ENCODE assay signal across 8 mouse cellular contexts in the genomic region with DNA sequence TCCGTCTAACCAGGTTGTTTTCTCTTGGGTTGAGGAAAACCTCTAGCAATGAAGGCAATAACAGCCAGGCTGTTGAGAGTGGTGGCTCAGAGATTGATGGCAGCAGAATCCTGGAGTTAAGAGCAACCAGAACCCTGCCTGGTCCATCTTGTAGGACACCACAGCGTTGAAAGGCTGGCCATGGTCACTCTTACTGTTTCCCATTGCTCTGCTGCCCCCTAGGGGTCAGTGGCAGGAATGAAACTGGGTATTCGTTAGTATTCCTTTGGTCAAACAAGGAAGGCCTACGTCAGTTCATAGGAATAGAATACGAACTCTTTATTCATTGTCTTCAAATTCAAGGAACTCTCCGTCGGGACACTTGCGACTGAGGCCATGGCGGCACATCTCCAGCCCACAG. TPM values are rescaled to one million over a fixed set of nuclear protein-coding genes. Genes with fewer than 3 reads are reported as not detected.
DNase-seq lines count a peak whose midpoint lies in the region; ATAC-seq lines count a peak whose summit lies in the region.

No protein-coding gene starts in this region.

- no peak for ATAC-seq in midbrain, embryonic 16.5 days
- peak; percentile 51; the same call in 1 of the 2 replicates for ATAC-seq in forebrain, embryonic 13.5 days
- ATAC-seq in intestine, embryonic 16.5 days = peak; percentile 40; the same call in 1 of the 2 replicates
- ATAC-seq in limb, embryonic 13.5 days (ENCODE audit: low FRiP score, low read depth) = peak; percentile 64; the same call in 1 of the 2 replicates
- no peak for ATAC-seq in neural tube, embryonic 11.5 days (ENCODE audit: insufficient read depth, low FRiP score, low TSS enrichment)

- H3K27me3 ChIP-seq in midbrain, embryonic 10.5 days (ENCODE audit: low read depth, poor library complexity, severe bottlenecking) = peaks cover 74% of the 10 kb centered on the region
- H3K27me3 ChIP-seq in midbrain, embryonic 16.5 days (ENCODE audit: control insufficient read depth, insufficient read depth, low read depth, low read length) = peaks cover 36% of the 10 kb centered on the region
- peaks cover 34% of the 10 kb centered on the region for H3K27me3 ChIP-seq in forebrain, embryonic 13.5 days
- peaks cover 18% of the 10 kb centered on the region for H3K27me3 ChIP-seq in intestine, embryonic 16.5 days (replicated peaks; ENCODE audit: control insufficient read depth, insufficient read depth, low read length)
- peaks cover 57% of the 10 kb centered on the region for H3K27me3 ChIP-seq in limb, embryonic 13.5 days
- peaks cover 39% of the 10 kb centered on the region for H3K27me3 ChIP-seq in neural tube, embryonic 11.5 days (ENCODE audit: control insufficient read depth, insufficient read depth, low read length)

- peaks cover 3% of the 10 kb centered on the region; the same call in 1 of the 2 replicates for H3K4me1 ChIP-seq in midbrain, embryonic 10.5 days
- H3K4me1 ChIP-seq in midbrain, embryonic 16.5 days (ENCODE audit: control insufficient read depth, insufficient read depth, low read length) = no peaks in the 10 kb centered on the region
- H3K4me1 ChIP-seq in forebrain, embryonic 13.5 days = no peaks in the 10 kb centered on the region; the same call in 1 of the 2 replicates
- H3K4me1 ChIP-seq in intestine, embryonic 16.5 days (ENCODE audit: control insufficient read depth, insufficient read depth, low read length) = no peaks in the 10 kb centered on the region
- no peaks in the 10 kb centered on the region for H3K4me1 ChIP-seq in limb, embryonic 13.5 days
- H3K4me1 ChIP-seq in neural tube, embryonic 11.5 days (ENCODE audit: control insufficient read depth, insufficient read depth, low read length) = no peaks in the 10 kb centered on the region

- no peaks in the 10 kb centered on the region for H3K9me3 ChIP-seq in midbrain, embryonic 10.5 days (replicated peaks)
- H3K9me3 ChIP-seq in midbrain, embryonic 16.5 days (replicated peaks; ENCODE audit: control insufficient read depth, low read length, poor library complexity, severe bottlenecking) = no peaks in the 10 kb centered on the region
- H3K9me3 ChIP-seq in forebrain, embryonic 13.5 days (replicated peaks) = no peaks in the 10 kb centered on the region
- no peaks in the 10 kb centered on the region for H3K9me3 ChIP-seq in intestine, embryonic 16.5 days (ENCODE audit: control insufficient read depth, low read length)
- H3K9me3 ChIP-seq in limb, embryonic 13.5 days = no peaks in the 10 kb centered on the region
- H3K9me3 ChIP-seq in neural tube, embryonic 11.5 days (ENCODE audit: control insufficient read depth, low read length) = no peaks in the 10 kb centered on the region

- no peak overlapping the region for H3K27ac ChIP-seq in midbrain, embryonic 10.5 days (replicated peaks)
- H3K27ac ChIP-seq in midbrain, embryonic 16.5 days (ENCODE audit: low read length) = no peak overlapping the region
- no peak overlapping the region for H3K27ac ChIP-seq in forebrain, embryonic 13.5 days
- no peak overlapping the region for H3K27ac ChIP-seq in intestine, embryonic 16.5 days (ENCODE audit: low read length)
- no peak overlapping the region for H3K27ac ChIP-seq in limb, embryonic 13.5 days
- H3K27ac ChIP-seq in neural tube, embryonic 11.5 days (ENCODE audit: low read depth, low read length) = no peak overlapping the region

- no peak overlapping the region for H3K4me2 ChIP-seq in midbrain, embryonic 16.5 days (ENCODE audit: low read length)
- no peak overlapping the region for H3K4me2 ChIP-seq in forebrain, embryonic 13.5 days
- no peak overlapping the region for H3K4me2 ChIP-seq in intestine, embryonic 16.5 days (ENCODE audit: low read depth, low read length)
- H3K4me2 ChIP-seq in limb, embryonic 13.5 days (replicated peaks) = no peak overlapping the region
- H3K4me2 ChIP-seq in neural tube, embryonic 11.5 days (ENCODE audit: low read depth) = no peak overlapping the region

- whole genome bisulfite sequencing in midbrain, embryonic 10.5 days = 12% methylated on average over 9 of the region's 9 CpGs
- 11% methylated on average over 9 of the region's 9 CpGs for WGBS in midbrain, embryonic 16.5 days
- 13% methylated on average over 9 of the region's 9 CpGs for WGBS in forebrain, embryonic 13.5 days
- 13% methylated on average over 9 of the region's 9 CpGs for WGBS in intestine, embryonic 16.5 days
- WGBS in limb, embryonic 13.5 days = 12% methylated on average over 9 of the region's 9 CpGs
- WGBS in neural tube, embryonic 11.5 days = 10% methylated on average over 9 of the region's 9 CpGs

- H3K9ac ChIP-seq in midbrain, embryonic 16.5 days (ENCODE audit: low read depth, low read length) = no peak overlapping the region
- H3K9ac ChIP-seq in forebrain, embryonic 13.5 days = no peak overlapping the region
- H3K9ac ChIP-seq in intestine, embryonic 16.5 days (ENCODE audit: low read depth, low read length) = no peak overlapping the region
- 0 out of 2 replicates have a peak overlapping the region, but pooled peaks have one; percentile 19 for H3K9ac ChIP-seq in limb, embryonic 13.5 days
- no peak overlapping the region for H3K9ac ChIP-seq in neural tube, embryonic 11.5 days (ENCODE audit: low read length)

- no peaks in the 10 kb centered on the region for H3K36me3 ChIP-seq in midbrain, embryonic 10.5 days
- no peaks in the 10 kb centered on the region for H3K36me3 ChIP-seq in midbrain, embryonic 16.5 days (ENCODE audit: control insufficient read depth, insufficient read depth, low read length)
- H3K36me3 ChIP-seq in forebrain, embryonic 13.5 days (ENCODE audit: poor library complexity, severe bottlenecking) = no peaks in the 10 kb centered on the region
- H3K36me3 ChIP-seq in intestine, embryonic 16.5 days (ENCODE audit: control insufficient read depth, insufficient read depth, low read length) = no peaks in the 10 kb centered on the region
- H3K36me3 ChIP-seq in limb, embryonic 13.5 days = no peaks in the 10 kb centered on the region
- H3K36me3 ChIP-seq in neural tube, embryonic 11.5 days (ENCODE audit: control insufficient read depth, insufficient read depth, low read length) = no peaks in the 10 kb centered on the region

- no peak overlapping the region for H3K4me3 ChIP-seq in midbrain, embryonic 10.5 days
- H3K4me3 ChIP-seq in midbrain, embryonic 16.5 days (ENCODE audit: low read depth, low read length) = no peak overlapping the region
- H3K4me3 ChIP-seq in forebrain, embryonic 13.5 days = no peak overlapping the region
- H3K4me3 ChIP-seq in intestine, embryonic 16.5 days (ENCODE audit: low read length) = no peak overlapping the region
- no peak overlapping the region for H3K4me3 ChIP-seq in limb, embryonic 13.5 days
- H3K4me3 ChIP-seq in neural tube, embryonic 11.5 days (ENCODE audit: low read depth, low read length) = no peak overlapping the region

- peak; percentile 70 for DNase-seq in midbrain, embryonic 10.5 days (ENCODE audit: low spot score)
- DNase-seq in cerebellum, adult 11-12 months = peak; percentile 17
- DNase-seq in neural tube, embryonic 11.5 days (ENCODE audit: low spot score) = peak; percentile 81
- peak; percentile 46 for DNase-seq in testis, postnatal 14 days (ENCODE audit: low spot score)

RNA-seq across cellular contexts. Expression of a gene that starts 18.4 kb away (rescaled TPM):
- polyA plus RNA-seq in midbrain, embryonic 10.5 days (2016; fragmentation: Nextera tagmentation; extraction: Ambion mirVana) = 0.39 and 2.1 TPM in 2 replicates
- polyA plus RNA-seq in midbrain, embryonic 16.5 days (2015; fragmentation: Nextera tagmentation; extraction: Ambion mirVana) = not detected in 2 replicates
- polyA plus RNA-seq in forebrain, embryonic 13.5 days (2015; fragmentation: Nextera tagmentation; extraction: Ambion mirVana) = 6.7 and 7.8 TPM in 2 replicates
- 0.15 and 0.20 TPM in 2 replicates for polyA plus RNA-seq in intestine, embryonic 16.5 days (2015; fragmentation: Nextera tagmentation; extraction: Ambion mirVana)
- polyA plus RNA-seq in limb, embryonic 13.5 days (2015; fragmentation: Nextera tagmentation; extraction: Ambion mirVana) = 0.22 and 0.34 TPM in 2 replicates
- polyA plus RNA-seq in neural tube, embryonic 11.5 days (2014; fragmentation: Nextera tagmentation; extraction: Ambion mirVana) = 2.1 and 2.4 TPM in 2 replicates

RNA-seq across cellular contexts. Expression of a gene that starts 43.7 kb away (rescaled TPM):
- polyA plus RNA-seq in midbrain, embryonic 10.5 days (2016; fragmentation: Nextera tagmentation; extraction: Ambion mirVana) = 0.05 and 0.16 TPM in 2 replicates
- polyA plus RNA-seq in midbrain, embryonic 16.5 days (2015; fragmentation: Nextera tagmentation; extraction: Ambion mirVana) = 0.23 TPM in 1 of 2 replicates, not detected in the other
- 0.26 and 0.43 TPM in 2 replicates for polyA plus RNA-seq in forebrain, embryonic 13.5 days (2015; fragmentation: Nextera tagmentation; extraction: Ambion mirVana)
- polyA plus RNA-seq in intestine, embryonic 16.5 days (2015; fragmentation: Nextera tagmentation; extraction: Ambion mirVana) = 0.11 and 0.12 TPM in 2 replicates
- 21.9 and 22.6 TPM in 2 replicates for polyA plus RNA-seq in limb, embryonic 13.5 days (2015; fragmentation: Nextera tagmentation; extraction: Ambion mirVana)
- 15.4 and 19.7 TPM in 2 replicates for polyA plus RNA-seq in neural tube, embryonic 11.5 days (2014; fragmentation: Nextera tagmentation; extraction: Ambion mirVana)

Comparison
In these comparisons a context has a peak if more than half of its experiments do, and no peak if none do; other contexts are left out.
1. DNase-seq: peak in every context shown above with its lines; median percentile 81 in neural tube, embryonic 11.5 days; 70 in midbrain, embryonic 10.5 days; 46 in testis, postnatal 14 days; 17 in cerebellum, adult 11-12 months.
2. ATAC-seq: peak in forebrain, embryonic 13.5 days (single experiment), intestine, embryonic 16.5 days (single experiment) and limb, embryonic 13.5 days (single experiment); none in midbrain, embryonic 16.5 days (single experiment) and neural tube, embryonic 11.5 days (single experiment).
3. RNA of a gene that starts 43.7 kb away (polyA plus RNA-seq): 21.9 to 22.6 TPM in limb, embryonic 13.5 days and 15.4 to 19.7 TPM in neural tube, embryonic 11.5 days; 0.26 to 0.43 TPM in forebrain, embryonic 13.5 days, 0.23 TPM in midbrain, embryonic 16.5 days, 0.05 to 0.16 TPM in midbrain, embryonic 10.5 days and 0.11 to 0.12 TPM in intestine, embryonic 16.5 days; every median in the first group is over 10 times any median in the second.